Mouse (Mus musculus) granulocyte monocyte progenitor cell, adult 5-6 weeks (primary cell): Measurements from ENCODE around the gene Gm21173. TPM values are rescaled to one million over a fixed set of nuclear protein-coding genes. Genes with fewer than 3 reads are reported as not detected.
"Not testable (repeated sequence)": the region's sequence is repeated elsewhere in the genome, so short reads cannot be mapped to it uniquely, and the experiment has no call there.

ENCODE experiments used
- ATAC-seq: replicated peaks from 2 replicates; pipeline ENCODE4 v1.8.0; 2016; ENCODE audit warnings: mild to moderate bottlenecking, moderate TSS enrichment, inconsistent platforms; ENCODE audit not compliant: poor library complexity, severe bottlenecking
- total RNA-seq, 2 experiments: library from RNA; stranded (forward) in 1 of 2; stranded (reverse) in 1 of 2; fragments of 200-712, 200-1000 nt in 1 of 2; fragments of >200 nt in 1 of 2; fragmentation: Nextera tagmentation in 1 of 2; gene quantifications; 2 replicates each; pipeline ENCODE4 v1.2.3; 2014 to 2017

Gene Gm21173
- not detected in 2 replicates for total RNA-seq (2014; fragmentation: Nextera tagmentation)
- total RNA-seq (2017), result not detected in 2 replicates

DNA sequence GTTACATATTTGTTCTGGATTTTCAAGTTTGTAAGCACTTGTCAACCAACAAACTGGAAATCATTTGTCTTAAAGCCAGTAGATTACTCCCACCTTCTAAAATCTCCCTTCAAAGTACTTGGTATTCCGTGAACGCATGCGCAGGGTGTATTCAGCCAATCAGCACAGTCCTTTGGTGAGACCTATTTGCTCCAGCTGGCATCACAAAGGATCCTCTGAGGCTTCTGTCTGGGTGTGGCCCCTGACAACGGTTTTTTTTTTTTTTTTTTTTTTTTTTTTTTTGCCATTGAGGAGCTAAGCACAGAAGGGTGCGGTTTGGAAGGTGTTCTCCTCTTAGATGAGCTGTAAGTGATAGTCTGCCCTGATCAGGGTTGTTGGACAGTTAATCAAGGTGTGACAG, at the start of gene Gm21173:
Gm21173 (plus strand) TSS at position 301 of the 400 bp plus-strand sequence.
- not testable (repeated sequence) for ATAC-seq
